Mouse (Mus musculus) heart, embryonic 15.5 days (tissue): Measurements from ENCODE around the gene B020011L13Rik. TPM values are rescaled to one million over a fixed set of nuclear protein-coding genes. Genes with fewer than 3 reads are reported as not detected.
"Not testable (repeated sequence)": the region's sequence is repeated elsewhere in the genome, so short reads cannot be mapped to it uniquely, and the experiment has no call there.

Experiments
- ATAC-seq: fragments of 200-750 bp; cut with Nextera tagmentation; replicated peaks from 2 replicates; pipeline ENCODE4 v1.8.0; 2017; ENCODE audit warnings: low read depth, moderate TSS enrichment; ENCODE audit not compliant: insufficient number of reproducible peaks, insufficient read depth, low FRiP score
- H3K27ac ChIP-seq: fragments of 300-500 bp; sonication (generic); 2 replicates; pipeline ENCODE4 v1.5.1; 2015; ENCODE audit warnings: mild to moderate bottlenecking, inconsistent platforms
- H3K27me3 ChIP-seq: fragments of 300-500 bp; sonication (generic); 2 replicates; pipeline ENCODE4 v1.6.1; 2015; ENCODE audit warnings: inconsistent platforms
- H3K36me3 ChIP-seq: fragments of 300-500 bp; sonication (generic); 2 replicates; pipeline ENCODE4 v1.6.1; 2015; ENCODE audit warnings: mild to moderate bottlenecking, inconsistent platforms
- H3K4me1 ChIP-seq: fragments of 300-500 bp; sonication (generic); replicated peaks from 2 replicates; pipeline ENCODE4 v1.6.1; 2015; ENCODE audit warnings: inconsistent platforms
- H3K4me2 ChIP-seq: fragments of 300-500 bp; sonication (generic); 2 replicates; pipeline ENCODE4 v1.6.1; 2015; ENCODE audit warnings: inconsistent platforms, mild to moderate bottlenecking, moderate library complexity
- H3K4me3 ChIP-seq: fragments of 300-500 bp; sonication (generic); 2 replicates; pipeline ENCODE4 v1.5.1; 2015; ENCODE audit warnings: mild to moderate bottlenecking, inconsistent platforms
- H3K9ac ChIP-seq: fragments of 300-500 bp; sonication (generic); 2 replicates; pipeline ENCODE4 v1.6.1; 2015; ENCODE audit warnings: mild to moderate bottlenecking, inconsistent platforms
- H3K9me3 ChIP-seq: fragments of 300-500 bp; sonication (generic); replicated peaks from 2 replicates; pipeline ENCODE4 v1.6.1; 2016; ENCODE audit warnings: inconsistent platforms
- WGBS: fragments of 180-500 bp; shearing (Covaris S2); methylation state at CpG from one replicate; pipeline ENCODE4 v1.1.7; 2015; ENCODE audit warnings: mixed read lengths; 5-methylcytosine and 5-hydroxymethylcytosine counted together
- polyA plus RNA-seq: library from polyadenylated mRNA; unstranded; fragments of >200 nt; fragmentation: Nextera tagmentation; extraction: Ambion mirVana; gene quantifications from 2 replicates; pipeline ENCODE4 v1.2.1, GENCODE M21; 2015

Gene B020011L13Rik
- not detected in 2 replicates for polyA plus RNA-seq

- not testable (repeated sequence) for H3K36me3 ChIP-seq, H3K4me3 ChIP-seq, H3K27me3 ChIP-seq, H3K4me1 ChIP-seq, H3K4me2 ChIP-seq, H3K9ac ChIP-seq, H3K27ac ChIP-seq, ATAC-seq, H3K9me3 ChIP-seq
- WGBS = 44% methylated on average over 3 of the region's 3 CpGs
Measured at GRCm38 (mm10) chr1:117780833-117781232, at the start of gene B020011L13Rik. Gene B020011L13Rik, plus strand, starts transcription at chr1:117781133.

GRCm38 (mm10) chr1:117816271-117816670 lies 35.3 kb downstream of the B020011L13Rik start:
- H3K36me3 ChIP-seq, H3K4me2 ChIP-seq, H3K27me3 ChIP-seq, H3K4me1 ChIP-seq, ATAC-seq, H3K9ac ChIP-seq, H3K27ac ChIP-seq, H3K4me3 ChIP-seq, H3K9me3 ChIP-seq: not testable (repeated sequence)

- H3K27ac ChIP-seq, ATAC-seq, H3K9me3 ChIP-seq, H3K9ac ChIP-seq, H3K27me3 ChIP-seq, H3K4me2 ChIP-seq, H3K36me3 ChIP-seq, H3K4me3 ChIP-seq, H3K4me1 ChIP-seq: not testable (repeated sequence)
- 53% methylated on average over 5 of the region's 5 CpGs for WGBS
Measured at GRCm38 (mm10) chr1:117829781-117830180, 48.8 kb downstream of the B020011L13Rik start, which contains the start of gene Gm28360. Gene Gm28360, plus strand, starts transcription at chr1:117830081.

GRCm38 (mm10) chr1:117851718-117852117 lies 70.8 kb downstream of the B020011L13Rik start:
- 70% methylated on average over 3 of the region's 3 CpGs for WGBS
- H3K27ac ChIP-seq, H3K4me1 ChIP-seq, H3K4me2 ChIP-seq, H3K36me3 ChIP-seq, H3K9me3 ChIP-seq, H3K4me3 ChIP-seq, ATAC-seq, H3K9ac ChIP-seq, H3K27me3 ChIP-seq: not testable (repeated sequence)

Other genes with a start within 250 kb of the B020011L13Rik start
- gene Gm28363, start 84.0 kb upstream of the B020011L13Rik start, polyA plus RNA-seq = not detected in 2 replicates
- gene Gm28360, start 48.9 kb downstream of the B020011L13Rik start, polyA plus RNA-seq = not detected in 2 replicates
- not detected in 2 replicates for gene Gm28168, start 146.9 kb downstream of the B020011L13Rik start, polyA plus RNA-seq
- not detected in 2 replicates for gene Gm7145, start 184.8 kb downstream of the B020011L13Rik start, polyA plus RNA-seq